In genomic region chr9:107552690-107553393, GRCm38 (mm10) we compare ENCODE assay signal across 11 mouse cellular contexts. TPM values are rescaled to one million over a fixed set of nuclear protein-coding genes. Genes with fewer than 3 reads are reported as not detected.
DNase-seq lines count a peak whose midpoint lies in the region; ATAC-seq and TF ChIP-seq lines count a peak whose summit lies in the region.
"Had no signal": no experiment of that assay in that cellular context is flagged by ENCODE, and none has a peak within 500 bp of the region (broad histone marks: within the 10 kb centered on the region; RNA-seq: fewer than 3 reads in every experiment).

No protein-coding gene starts in this region.

- intact Hi-C loops in heart, postnatal 10 days (cut with DNase I): no loop called here

- no peak overlapping the region for H3K27ac ChIP-seq in heart, embryonic 14.5 days (replicated peaks in 1 of 2; ENCODE audit: control insufficient read depth in 1 of 2, insufficient read depth in 1 of 2, low read depth in 2 of 2, low read length in 2 of 2)
- H3K27ac ChIP-seq in testis, adult 2 months (ENCODE audit: control insufficient read depth, insufficient read depth, low read depth, low read length): peak overlapping the region; percentile 76
- peak overlapping the region; percentile 89; the same call in 1 of the 2 replicates for H3K27ac ChIP-seq in limb, embryonic 13.5 days

- peak overlapping the region; percentile 45; the same call in 1 of the 2 replicates for H3K9ac ChIP-seq in heart, embryonic 14.5 days (ENCODE audit: low read length)
- peak overlapping the region; percentile 86 for H3K9ac ChIP-seq in limb, embryonic 13.5 days

- no peak for ATAC-seq in heart, embryonic 14.5 days (ENCODE audit: insufficient number of reproducible peaks, insufficient read depth, low FRiP score, low read depth)
- no peak for ATAC-seq in limb, embryonic 13.5 days (ENCODE audit: low FRiP score, low read depth)

- H3K4me3 ChIP-seq in heart, embryonic 14.5 days (ENCODE audit: control insufficient read depth in 1 of 2, insufficient read depth in 1 of 2, low read depth in 1 of 2, low read length in 2 of 2): peak overlapping the region in 1 of 2 experiments; percentile 79; a peak in 1 of 4 replicates
- peak overlapping the region; percentile 88 for H3K4me3 ChIP-seq in testis, adult 2 months (ENCODE audit: control insufficient read depth, low read depth, low read length)
- peak overlapping the region; percentile 79 for H3K4me3 ChIP-seq in limb, embryonic 13.5 days

- DNase-seq in heart, postnatal 10 days: no peak
- DNase-seq in testis, postnatal 14 days (ENCODE audit: low spot score): no peak
- DNase-seq in cerebellum, postnatal 4 days (ENCODE audit: low spot score in 2 of 2): no peak
- DNase-seq in gastrocnemius, adult 8-10 months (ENCODE audit: low spot score in 2 of 2): no peak
- DNase-seq in cerebellum, adult 11 months: no peak
- DNase-seq: adrenal gland, adult 2 months; retina, postnatal 1 day had no signal

- peaks cover 22 to 43% of the 10 kb centered on the region in 2 experiments for H3K4me1 ChIP-seq in heart, embryonic 14.5 days (ENCODE audit: control insufficient read depth in 2 of 2, insufficient read depth in 2 of 2, low read length in 2 of 2)
- peaks cover 10% of the 10 kb centered on the region for H3K4me1 ChIP-seq in testis, adult 2 months (ENCODE audit: control insufficient read depth, insufficient read depth, low read length)
- peaks cover 53% of the 10 kb centered on the region for H3K4me1 ChIP-seq in limb, embryonic 13.5 days

- peaks cover 15% of the 10 kb centered on the region for H3K36me3 ChIP-seq in heart, embryonic 14.5 days (ENCODE audit: control insufficient read depth, insufficient read depth, low read length)
- H3K36me3 ChIP-seq in testis, adult 2 months (ENCODE audit: control insufficient read depth, insufficient read depth, low read length): peaks cover 2% of the 10 kb centered on the region
- H3K36me3 ChIP-seq in limb, embryonic 13.5 days: peaks cover 14% of the 10 kb centered on the region

- no peaks in the 10 kb centered on the region for H3K9me3 ChIP-seq in heart, embryonic 14.5 days (ENCODE audit: control insufficient read depth, low read length)
- no peaks in the 10 kb centered on the region for H3K9me3 ChIP-seq in limb, embryonic 13.5 days

- H3K27me3 ChIP-seq in heart, embryonic 14.5 days (ENCODE audit: control insufficient read depth, insufficient read depth, low read length): peaks cover 12% of the 10 kb centered on the region
- H3K27me3 ChIP-seq in testis, adult 2 months (ENCODE audit: control insufficient read depth, insufficient read depth, low read length): no peaks in the 10 kb centered on the region
- H3K27me3 ChIP-seq in limb, embryonic 13.5 days: 0 out of 2 replicates have a peak, but pooled peaks cover 3% of the 10 kb centered on the region

- no peak for TF ChIP-seq POLR2A in testis, adult 2 months (IDR thresholded peaks at IDR 0.05; ENCODE audit: control insufficient read depth, low read depth, low read length)

- WGBS in heart, embryonic 14.5 days: 77% methylated on average over 5 of the region's 5 CpGs
- WGBS in limb, embryonic 13.5 days: 70% methylated on average over 5 of the region's 5 CpGs

- no peak for TF ChIP-seq CTCF in testis, adult 2 months (IDR thresholded peaks at IDR 0.05; ENCODE audit: control insufficient read depth, insufficient read depth, insufficient replicate concordance, low read depth, low read length)

- H3K4me2 ChIP-seq in heart, embryonic 14.5 days (ENCODE audit: low read length): peak overlapping the region; percentile 96
- H3K4me2 ChIP-seq in limb, embryonic 13.5 days (replicated peaks): peak overlapping the region; percentile 86

RNA-seq across cellular contexts. Expression of gene Rassf1, which starts 1.5 kb away (rescaled TPM):
- polyA plus RNA-seq in heart, embryonic 14.5 days (2014; fragmentation: Nextera tagmentation; extraction: Ambion mirVana): 42.5 and 47.7 TPM in 2 replicates
- total RNA-seq in heart, postnatal 10 days (2021): 10 to 100 TPM; 28.8 to 32.0 TPM
- 62.8 and 63.4 TPM in 2 replicates for polyA plus RNA-seq in testis, adult 2 months (2012; rRNA removed)
- 77.1 and 83.2 TPM in 2 replicates for polyA plus RNA-seq in limb, embryonic 13.5 days (2015; fragmentation: Nextera tagmentation; extraction: Ambion mirVana)
- 10 to 100 TPM in 3 of 4 experiments, 1 to 10 TPM in 1; 9.3 to 14.4 (median 11.9) TPM for total RNA-seq in gastrocnemius, adult 8-10 months (2022)

RNA-seq across cellular contexts. Expression of gene Zmynd10, which starts 5.7 kb away (rescaled TPM):
- polyA plus RNA-seq in heart, embryonic 14.5 days (2014; fragmentation: Nextera tagmentation; extraction: Ambion mirVana): 0.27 TPM in 1 of 2 replicates, not detected in the other
- not detected for total RNA-seq in heart, postnatal 10 days (2021)
- polyA plus RNA-seq in testis, adult 2 months (2012; rRNA removed): 245 and 272 TPM in 2 replicates
- polyA plus RNA-seq in limb, embryonic 13.5 days (2015; fragmentation: Nextera tagmentation; extraction: Ambion mirVana): 1.7 and 2.1 TPM in 2 replicates
- total RNA-seq in gastrocnemius, adult 8-10 months (2022): under 1 TPM in 1 of 4 experiments, not detected in 3; 0.22 TPM
- total RNA-seq: hematopoietic stem cell, adult 5-6 weeks had no signal

RNA-seq across cellular contexts. Expression of gene Tusc2, which starts 10.2 kb away (rescaled TPM):
- polyA plus RNA-seq in heart, embryonic 14.5 days (2014; fragmentation: Nextera tagmentation; extraction: Ambion mirVana): 49.0 and 53.0 TPM in 2 replicates
- total RNA-seq in heart, postnatal 10 days (2021): 10 to 100 TPM; 25.7 to 26.8 TPM
- 28.4 and 31.7 TPM in 2 replicates for polyA plus RNA-seq in testis, adult 2 months (2012; rRNA removed)
- polyA plus RNA-seq in limb, embryonic 13.5 days (2015; fragmentation: Nextera tagmentation; extraction: Ambion mirVana): 43.7 and 46.5 TPM in 2 replicates
- total RNA-seq in gastrocnemius, adult 8-10 months (2022): 10 to 100 TPM; 44.6 to 54.5 (median 46.9) TPM

RNA-seq across cellular contexts. Expression of gene Nprl2, which starts 10.8 kb away (rescaled TPM):
- polyA plus RNA-seq in heart, embryonic 14.5 days (2014; fragmentation: Nextera tagmentation; extraction: Ambion mirVana): 28.4 and 31.6 TPM in 2 replicates
- 10 to 100 TPM; 12.9 to 16.7 TPM for total RNA-seq in heart, postnatal 10 days (2021)
- 34.7 and 40.3 TPM in 2 replicates for polyA plus RNA-seq in testis, adult 2 months (2012; rRNA removed)
- 41.8 and 44.2 TPM in 2 replicates for polyA plus RNA-seq in limb, embryonic 13.5 days (2015; fragmentation: Nextera tagmentation; extraction: Ambion mirVana)
- 10 to 100 TPM; 10.4 to 13.4 (median 11.0) TPM for total RNA-seq in gastrocnemius, adult 8-10 months (2022)

RNA-seq across cellular contexts. Expression of gene Cyb561d2, which starts 10.8 kb away (rescaled TPM):
- 17.6 and 22.8 TPM in 2 replicates for polyA plus RNA-seq in heart, embryonic 14.5 days (2014; fragmentation: Nextera tagmentation; extraction: Ambion mirVana)
- total RNA-seq in heart, postnatal 10 days (2021): 1 to 10 TPM; 5.5 to 6.2 TPM
- polyA plus RNA-seq in testis, adult 2 months (2012; rRNA removed): 28.3 and 29.4 TPM in 2 replicates
- 21.1 and 21.2 TPM in 2 replicates for polyA plus RNA-seq in limb, embryonic 13.5 days (2015; fragmentation: Nextera tagmentation; extraction: Ambion mirVana)
- total RNA-seq in gastrocnemius, adult 8-10 months (2022): 1 to 10 TPM; 3.5 to 4.9 (median 4.2) TPM

Comparison
In these comparisons a context has a peak if more than half of its experiments do, and no peak if none do; other contexts are left out.
1. H3K27ac ChIP-seq: peak in testis, adult 2 months (single experiment) and limb, embryonic 13.5 days (single experiment); none in heart, embryonic 14.5 days (0 of 2).
2. RNA of gene Zmynd10, which starts 5.7 kb away (polyA plus RNA-seq): 245 to 272 TPM in testis, adult 2 months; 1.7 to 2.1 TPM in limb, embryonic 13.5 days and 0.27 TPM in heart, embryonic 14.5 days; every median in the first group is over 10 times any median in the second.